Mouse (Mus musculus) liver, embryonic 14.5 days (tissue): ENCODE measurements at regions not wholly inside any gene's neighbourhood (a gene's known extent, or its start where the extent isn't known, plus 50 kb on each side); places are given as distances from the start of the nearest gene placed in this dataset.

ENCODE experiments used
- CTCF ChIP-seq: IDR thresholded peaks from 2 replicates; pipeline ENCODE4 v1.5.1; 2016; ENCODE audit warnings: antibody characterized with exemption, low read depth, control low read depth
- EP300 ChIP-seq: IDR thresholded peaks from 2 replicates; pipeline ENCODE4 v1.6.1; 2016; ENCODE audit warnings: antibody characterized with exemption, low read depth

DNA sequence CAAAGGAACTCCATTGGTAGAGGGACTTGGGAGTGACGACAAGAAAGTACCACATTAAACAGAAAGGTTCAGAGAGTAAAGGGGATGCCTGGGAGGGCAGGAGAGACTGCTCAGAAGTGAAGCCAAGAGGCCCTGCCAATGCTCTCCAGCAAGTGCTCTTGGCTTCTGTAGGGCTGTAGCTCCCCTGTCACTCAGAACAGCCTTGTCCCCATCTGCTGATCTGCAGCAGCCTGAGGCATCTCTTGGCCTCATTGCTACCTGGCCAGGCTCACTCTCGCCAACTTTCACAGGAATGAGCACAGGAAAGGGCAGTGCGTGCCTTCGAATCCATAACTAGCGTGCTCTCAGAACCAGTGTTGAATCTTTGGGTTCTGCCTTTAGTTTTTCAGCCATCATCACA lies 205.2 kb upstream of the Gm10295 start:
- TF ChIP-seq CTCF, result no peak
- TF ChIP-seq EP300, result no peak
